ENCODE assay signal across 8 mouse cellular contexts in genomic region chr17:65916135-65916668, GRCm38 (mm10). TPM values are rescaled to one million over a fixed set of nuclear protein-coding genes. Genes with fewer than 3 reads are reported as not detected.
DNase-seq lines count a peak whose midpoint lies in the region; ATAC-seq and TF ChIP-seq lines count a peak whose summit lies in the region.

No protein-coding gene starts in this region.

- no peak overlapping the region for H3K4me2 ChIP-seq in limb, embryonic 12.5 days

- intact Hi-C loops in heart, postnatal 25 days (cut with DNase I), result loop anchor here (5.0 kb wide), 1 partner anchor 34 kb away; no protein-coding TSS in a partner anchor

- H3K9ac ChIP-seq in limb, embryonic 12.5 days (replicated peaks), result no peak overlapping the region

- no peak overlapping the region for H3K4me3 ChIP-seq in limb, embryonic 12.5 days (replicated peaks)
- no peak overlapping the region for H3K4me3 ChIP-seq in limb, embryonic 10.5 days
- H3K4me3 ChIP-seq in thymus, adult 2 months (ENCODE audit: control insufficient read depth, insufficient read depth, low read length), result no peak overlapping the region

- H3K36me3 ChIP-seq in limb, embryonic 12.5 days, result peaks cover 9% of the 10 kb centered on the region
- H3K36me3 ChIP-seq in limb, embryonic 10.5 days, result peaks cover 18% of the 10 kb centered on the region
- no peaks in the 10 kb centered on the region for H3K36me3 ChIP-seq in thymus, adult 2 months (ENCODE audit: control insufficient read depth, insufficient read depth, low read length)

- peaks cover 9% of the 10 kb centered on the region for H3K4me1 ChIP-seq in limb, embryonic 12.5 days (replicated peaks)
- H3K4me1 ChIP-seq in limb, embryonic 10.5 days, result peaks cover 12% of the 10 kb centered on the region
- H3K4me1 ChIP-seq in thymus, adult 2 months (replicated peaks; ENCODE audit: control insufficient read depth, insufficient read depth, low read length), result no peaks in the 10 kb centered on the region

- H3K9me3 ChIP-seq in limb, embryonic 12.5 days, result no peaks in the 10 kb centered on the region
- H3K9me3 ChIP-seq in limb, embryonic 10.5 days (replicated peaks), result no peaks in the 10 kb centered on the region

- DNase-seq in limb, embryonic 10.5 days (ENCODE audit: low spot score), result no peak
- peak; percentile 88 for DNase-seq in heart, postnatal 25 days (ENCODE audit: low spot score)
- DNase-seq in layer of hippocampus, adult 11-12 months (ENCODE audit: low spot score), result peak; percentile 82
- DNase-seq in lung, postnatal 14 days, result peak; percentile 91
- DNase-seq in right cerebral cortex, postnatal 10 days (ENCODE audit: low spot score in 2 of 2), result peak; percentile 89 to 90
- DNase-seq in thymus, adult 2 months, result no peak

- 0 out of 2 replicates have a peak overlapping the region, but pooled peaks have one; percentile 29 for H3K27ac ChIP-seq in limb, embryonic 12.5 days
- H3K27ac ChIP-seq in limb, embryonic 10.5 days, result no peak overlapping the region
- H3K27ac ChIP-seq in thymus, adult 2 months (ENCODE audit: control insufficient read depth, insufficient read depth, low read length), result no peak overlapping the region

- no peak for ATAC-seq in limb, embryonic 12.5 days (ENCODE audit: insufficient number of reproducible peaks, insufficient read depth, low FRiP score, low TSS enrichment, low read depth)
- peak; percentile 89 for ATAC-seq in frontal cortex, adult (ENCODE audit: low TSS enrichment)

- 71% methylated on average over 8 of the region's 8 CpGs for WGBS in limb, embryonic 12.5 days
- 77% methylated on average over 8 of the region's 8 CpGs for WGBS in limb, embryonic 10.5 days
- WGBS in thymus, adult 2 months, result 85% methylated on average over 8 of the region's 8 CpGs

- no peak for TF ChIP-seq POLR2A in thymus, adult 2 months (IDR thresholded peaks at IDR 0.05; ENCODE audit: control insufficient read depth, extremely low read depth, insufficient read depth, low read length, poor library complexity)

- H3K27me3 ChIP-seq in limb, embryonic 12.5 days, result no peaks in the 10 kb centered on the region
- H3K27me3 ChIP-seq in limb, embryonic 10.5 days (ENCODE audit: low read depth, poor library complexity, severe bottlenecking), result no peaks in the 10 kb centered on the region
- no peaks in the 10 kb centered on the region for H3K27me3 ChIP-seq in thymus, adult 2 months (ENCODE audit: control insufficient read depth, insufficient read depth, low read length)

- no peak for TF ChIP-seq CTCF in thymus, adult 2 months (IDR thresholded peaks at IDR 0.05; ENCODE audit: borderline replicate concordance, control insufficient read depth, extremely low read depth, insufficient read depth, low read length, poor library complexity)

RNA-seq across cellular contexts. Expression of gene Ralbp1, which starts 30.6 kb away (rescaled TPM):
- polyA plus RNA-seq in limb, embryonic 12.5 days (2016; fragmentation: Nextera tagmentation; extraction: Ambion mirVana), result 57.4 and 57.8 TPM in 2 replicates
- 53.4 and 64.7 TPM in 2 replicates for polyA plus RNA-seq in limb, embryonic 10.5 days (2016; fragmentation: Nextera tagmentation; extraction: Ambion mirVana)
- total RNA-seq in heart, postnatal 25 days (2021), result 10 to 100 TPM; 37.8 to 38.6 TPM
- polyA plus RNA-seq in thymus, adult 2 months (2012; rRNA removed), result 47.6 and 48.7 TPM in 2 replicates

RNA-seq across cellular contexts. Expression of gene Twsg1, which starts 34.8 kb away (rescaled TPM):
- polyA plus RNA-seq in limb, embryonic 12.5 days (2016; fragmentation: Nextera tagmentation; extraction: Ambion mirVana), result 121 and 126 TPM in 2 replicates
- polyA plus RNA-seq in limb, embryonic 10.5 days (2016; fragmentation: Nextera tagmentation; extraction: Ambion mirVana), result 83.6 and 109 TPM in 2 replicates
- 10 to 100 TPM; 72.8 to 76.8 TPM for total RNA-seq in heart, postnatal 25 days (2021)
- 33.9 and 35.2 TPM in 2 replicates for polyA plus RNA-seq in thymus, adult 2 months (2012; rRNA removed)

Comparison
In these comparisons a context has a peak if more than half of its experiments do, and no peak if none do; other contexts are left out.
1. DNase-seq: peak in heart, postnatal 25 days (single experiment), layer of hippocampus, adult 11-12 months (single experiment), lung, postnatal 14 days (single experiment) and right cerebral cortex, postnatal 10 days (2 of 2); none in limb, embryonic 10.5 days (single experiment) and thymus, adult 2 months (single experiment).